Mouse (Mus musculus) embryonic facial prominence, embryonic 11.5 days (tissue): ENCODE measurements at regions not wholly inside any gene's neighbourhood (a gene's known extent, or its start where the extent isn't known, plus 50 kb on each side); places are given as distances from the start of the nearest gene placed in this dataset.

Experiments used
- ATAC-seq: fragments of 200-750 bp; cut with Nextera tagmentation; replicated peaks from 2 replicates; pipeline ENCODE4 v1.8.0; 2017; ENCODE audit warnings: low read depth; ENCODE audit not compliant: insufficient number of reproducible peaks, low FRiP score, low TSS enrichment
- DNase-seq: peaks from one replicate; pipeline ENCODE4 v3.0.0-alpha.2; 2015; ENCODE audit warnings: low spot score
- H3K27ac ChIP-seq: fragments of 300-500 bp; sonication (generic); replicated peaks from 2 replicates; pipeline ENCODE4 v1.5.1; 2014; ENCODE audit warnings: mild to moderate bottlenecking, low read depth, low read length, control low read depth
- H3K27me3 ChIP-seq: fragments of 300-500 bp; sonication (generic); 2 replicates; pipeline ENCODE4 v1.6.1; 2014; ENCODE audit warnings: mild to moderate bottlenecking, low read length, moderate library complexity, mixed read lengths; ENCODE audit not compliant: control insufficient read depth, insufficient read depth
- H3K36me3 ChIP-seq: fragments of 300-500 bp; sonication (generic); replicated peaks from 2 replicates; pipeline ENCODE4 v1.6.1; 2014; ENCODE audit warnings: low read depth, mild to moderate bottlenecking, low read length, moderate library complexity, mixed read lengths; ENCODE audit not compliant: control insufficient read depth, insufficient read depth
- H3K4me1 ChIP-seq: fragments of 300-500 bp; sonication (generic); 2 replicates; pipeline ENCODE4 v1.6.1; 2014; ENCODE audit warnings: low read length, mixed read lengths; ENCODE audit not compliant: control insufficient read depth, insufficient read depth
- H3K4me2 ChIP-seq: fragments of 300-500 bp; sonication (generic); 2 replicates; pipeline ENCODE4 v1.6.1; 2014; ENCODE audit warnings: low read depth, mild to moderate bottlenecking, control low read depth, low read length, moderate library complexity
- H3K4me3 ChIP-seq: fragments of 300-500 bp; sonication (generic); 2 replicates; pipeline ENCODE4 v1.5.1; 2014; ENCODE audit warnings: low read depth, low read length, control low read depth
- H3K9ac ChIP-seq: fragments of 300-500 bp; sonication (generic); replicated peaks from 2 replicates; pipeline ENCODE4 v1.6.1; 2014; ENCODE audit warnings: mild to moderate bottlenecking, control low read depth, low read length
- H3K9me3 ChIP-seq: fragments of 300-500 bp; sonication (generic); replicated peaks from 2 replicates; pipeline ENCODE4 v1.6.1; 2016; ENCODE audit warnings: mild to moderate bottlenecking, low read length, inconsistent platforms, mixed read lengths; ENCODE audit not compliant: control insufficient read depth
- WGBS: fragments of 180-500 bp; shearing (Covaris S2); extraction: QIAGEN DNeasy Blood & Tissue Kit; methylation state at CpG from one replicate; pipeline ENCODE4 v1.1.7; 2014; 5-methylcytosine and 5-hydroxymethylcytosine counted together

- Histone ChIP-seq H3K4me2 (no peak overlapping the region), H3K9ac (no peak overlapping the region), H3K27ac (no peak overlapping the region), H3K36me3 (no peaks in the 10 kb centered on the region), H3K4me1 (no peaks in the 10 kb centered on the region), H3K4me3 (no peak overlapping the region), H3K9me3 (no peaks in the 10 kb centered on the region), H3K27me3 (no peaks in the 10 kb centered on the region)
- ATAC-seq (no peak), DNase-seq (no peak)
- WGBS = 89% methylated on average over 7 of the region's 7 CpGs
These were observed 82.2 kb upstream of the Btg1 start for GRCm38 (mm10) chr10:96534547-96535124.

GRCm38 (mm10) chr10:96535461-96535860, 81.3 kb upstream of the Btg1 start:
- Histone ChIP-seq H3K27ac (no peak overlapping the region), H3K4me2 (no peak overlapping the region), H3K4me3 (no peak overlapping the region), H3K4me1 (no peaks in the 10 kb centered on the region), H3K9me3 (no peaks in the 10 kb centered on the region), H3K9ac (no peak overlapping the region), H3K27me3 (no peaks in the 10 kb centered on the region), H3K36me3 (no peaks in the 10 kb centered on the region)
- WGBS = 60% methylated on average over 9 of the region's 9 CpGs
- DNase-seq = no peak
- no peak for ATAC-seq

GRCm38 (mm10) chr10:96540828-96541227, 76.0 kb upstream of the Btg1 start:
- WGBS = 98% methylated on average over 2 of the region's 2 CpGs
- no peaks in the 10 kb centered on the region for H3K4me1 ChIP-seq
- no peak overlapping the region for H3K4me2 ChIP-seq
- H3K27me3 ChIP-seq = no peaks in the 10 kb centered on the region
- H3K27ac ChIP-seq = no peak overlapping the region
- no peaks in the 10 kb centered on the region for H3K36me3 ChIP-seq
- no peak for DNase-seq
- H3K9ac ChIP-seq = no peak overlapping the region
- no peaks in the 10 kb centered on the region for H3K9me3 ChIP-seq
- H3K4me3 ChIP-seq = no peak overlapping the region
- ATAC-seq = no peak

GRCm38 (mm10) chr10:96545312-96545711, 71.5 kb upstream of the Btg1 start:
- Histone ChIP-seq H3K9me3 (no peaks in the 10 kb centered on the region), H3K27me3 (no peaks in the 10 kb centered on the region), H3K36me3 (no peaks in the 10 kb centered on the region), H3K4me1 (no peaks in the 10 kb centered on the region), H3K9ac (no peak overlapping the region), H3K27ac (no peak overlapping the region), H3K4me3 (no peak overlapping the region), H3K4me2 (no peak overlapping the region)
- 78% methylated on average over 6 of the region's 6 CpGs for WGBS
- DNase-seq (no peak), ATAC-seq (no peak)

GRCm38 (mm10) chr10:96545761-96546388, 70.9 kb upstream of the Btg1 start:
- Histone ChIP-seq H3K27me3 (no peaks in the 10 kb centered on the region), H3K4me1 (no peaks in the 10 kb centered on the region), H3K9me3 (no peaks in the 10 kb centered on the region), H3K4me3 (no peak overlapping the region), H3K9ac (no peak overlapping the region), H3K27ac (no peak overlapping the region), H3K36me3 (no peaks in the 10 kb centered on the region), H3K4me2 (no peak overlapping the region)
- 82% methylated on average over 2 of the region's 2 CpGs for WGBS
- ATAC-seq (no peak), DNase-seq (no peak)

- Histone ChIP-seq H3K9ac (no peak overlapping the region), H3K36me3 (no peaks in the 10 kb centered on the region), H3K27me3 (no peaks in the 10 kb centered on the region), H3K9me3 (no peaks in the 10 kb centered on the region), H3K4me1 (no peaks in the 10 kb centered on the region), H3K4me3 (no peak overlapping the region), H3K4me2 (no peak overlapping the region), H3K27ac (no peak overlapping the region)
- no peak for ATAC-seq
- 37% methylated on average over 2 of the region's 2 CpGs for WGBS
- no peak for DNase-seq
These were observed 67.2 kb upstream of the Btg1 start for GRCm38 (mm10) chr10:96549651-96550050.

- H3K9me3 ChIP-seq = no peaks in the 10 kb centered on the region
- no peak for ATAC-seq
- H3K27ac ChIP-seq = no peak overlapping the region
- 81% methylated on average over 4 of the region's 4 CpGs for WGBS
- no peaks in the 10 kb centered on the region for H3K36me3 ChIP-seq
- H3K9ac ChIP-seq = no peak overlapping the region
- no peak for DNase-seq
- H3K4me1 ChIP-seq = no peaks in the 10 kb centered on the region
- no peak overlapping the region for H3K4me2 ChIP-seq
- H3K4me3 ChIP-seq = no peak overlapping the region
- H3K27me3 ChIP-seq = no peaks in the 10 kb centered on the region
These were observed 66.5 kb upstream of the Btg1 start for GRCm38 (mm10) chr10:96550266-96550665.

GRCm38 (mm10) chr10:96557336-96557735, 59.5 kb upstream of the Btg1 start:
- DNase-seq (no peak), ATAC-seq (no peak)
- H3K27me3 ChIP-seq = no peaks in the 10 kb centered on the region
- H3K9me3 ChIP-seq = no peaks in the 10 kb centered on the region
- 17% methylated on average over 1 of the region's 2 CpGs for WGBS
- H3K9ac ChIP-seq = no peak overlapping the region
- H3K27ac ChIP-seq = no peak overlapping the region
- H3K4me3 ChIP-seq = no peak overlapping the region
- no peak overlapping the region for H3K4me2 ChIP-seq
- H3K4me1 ChIP-seq = no peaks in the 10 kb centered on the region
- no peaks in the 10 kb centered on the region for H3K36me3 ChIP-seq
